Mouse (Mus musculus) heart, embryonic 10.5 days (tissue): ENCODE results near the gene Lzts2. TPM values are rescaled to one million over a fixed set of nuclear protein-coding genes. Genes with fewer than 3 reads are reported as not detected.
"Not testable (repeated sequence)": the region's sequence is repeated elsewhere in the genome, so short reads cannot be mapped to it uniquely, and the experiment has no call there.

ENCODE experiments used
- DNase-seq: peaks from one replicate; pipeline ENCODE4 v3.0.0-alpha.2; 2017; ENCODE audit warnings: low spot score
- H3K27ac ChIP-seq: fragments of 300-500 bp; sonication (generic); 2 replicates; pipeline ENCODE4 v1.5.1; 2016; ENCODE audit warnings: mild to moderate bottlenecking
- H3K27me3 ChIP-seq: fragments of 300-500 bp; sonication (generic); 2 replicates; pipeline ENCODE4 v1.6.1; 2016; ENCODE audit warnings: mild to moderate bottlenecking; ENCODE audit not compliant: poor library complexity, insufficient read depth, severe bottlenecking
- H3K36me3 ChIP-seq: fragments of 300-500 bp; sonication (generic); 2 replicates; pipeline ENCODE4 v1.6.1; 2016; ENCODE audit warnings: mild to moderate bottlenecking, moderate library complexity
- H3K4me1 ChIP-seq: fragments of 300-500 bp; sonication (generic); 2 replicates; pipeline ENCODE4 v1.6.1; 2016; ENCODE audit warnings: mild to moderate bottlenecking
- H3K4me3 ChIP-seq: fragments of 300-500 bp; sonication (generic); 2 replicates; pipeline ENCODE4 v1.5.1; 2016; ENCODE audit warnings: mild to moderate bottlenecking, moderate library complexity
- H3K9me3 ChIP-seq: fragments of 300-500 bp; sonication (generic); 2 replicates; pipeline ENCODE4 v1.6.1; 2016; ENCODE audit warnings: mild to moderate bottlenecking, moderate library complexity
- WGBS: fragments of 180-500 bp; shearing (Covaris S2); methylation state at CpG from one replicate; pipeline ENCODE4 v1.1.7; 2016; 5-methylcytosine and 5-hydroxymethylcytosine counted together
- polyA plus RNA-seq: library from polyadenylated mRNA; unstranded; fragments of >200 nt; fragmentation: Nextera tagmentation; extraction: Ambion mirVana; gene quantifications from 2 replicates; pipeline ENCODE4 v1.2.1, GENCODE M21; 2016

Lzts2 gene
- polyA plus RNA-seq, 1 experiment from 2014 or later, result 61.4 TPM

- H3K4me1 ChIP-seq, result peaks cover 46% of the 10 kb centered on the region
- 48% methylated on average over 17 of the region's 17 CpGs for WGBS
These were observed 18.5 kb downstream of the Lzts2 start for GRCm38 (mm10) chr19:45032570-45033332.

GRCm38 (mm10) chr19:45036867-45037266 is 22.7 kb downstream of the Lzts2 start:
- H3K4me1 ChIP-seq, result peaks cover 21% of the 10 kb centered on the region
- peaks cover 63% of the 10 kb centered on the region for H3K27me3 ChIP-seq
- H3K4me3 ChIP-seq, result no peak overlapping the region
- H3K27ac ChIP-seq, result 0 out of 2 replicates have a peak overlapping the region, but pooled peaks have one; percentile 8
- 29% methylated on average over 16 of the region's 16 CpGs for WGBS
- H3K36me3 ChIP-seq, result no peaks in the 10 kb centered on the region
- no peaks in the 10 kb centered on the region for H3K9me3 ChIP-seq
- no peak for DNase-seq

More at GRCm38 (mm10) chr19:45032570-45033332, 18.5 kb downstream of the Lzts2 start:
- Histone ChIP-seq H3K27me3 (peaks cover 28% of the 10 kb centered on the region), H3K27ac (0 out of 2 replicates have a peak overlapping the region, but pooled peaks have one; percentile 2), H3K36me3 (peaks cover 7% of the 10 kb centered on the region), H3K4me3 (no peak overlapping the region), H3K9me3 (no peaks in the 10 kb centered on the region)
- DNase-seq, result no peak

DNA sequence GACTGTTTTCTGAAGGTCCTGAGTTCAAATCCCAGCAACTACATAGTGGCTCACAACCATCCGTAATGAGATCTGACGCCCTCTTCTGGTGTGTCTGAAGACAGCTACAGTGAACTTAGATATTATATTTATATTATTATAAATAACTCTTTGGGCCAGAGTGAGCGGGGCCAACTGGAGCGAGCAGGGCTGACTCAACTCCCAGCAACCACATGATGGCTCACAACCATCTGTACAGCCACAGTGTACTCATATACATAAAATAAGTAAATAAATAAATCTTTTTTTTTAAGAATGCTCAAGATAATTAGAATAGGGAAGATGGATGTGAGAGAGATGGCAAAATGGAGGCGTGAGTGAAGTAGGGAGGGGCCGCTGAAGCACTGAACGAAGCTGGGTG is 24.0 kb downstream of the Lzts2 start:
- not testable (repeated sequence) for H3K9me3 ChIP-seq, H3K36me3 ChIP-seq, DNase-seq, H3K4me3 ChIP-seq, H3K27ac ChIP-seq
- Histone ChIP-seq H3K4me1 (peaks cover 13% of the 10 kb centered on the region), H3K27me3 (peaks cover 76% of the 10 kb centered on the region)
- 84% methylated on average over 7 of the region's 7 CpGs for WGBS

- Histone ChIP-seq H3K27ac (no peak overlapping the region), H3K27me3 (peaks cover 90% of the 10 kb centered on the region), H3K36me3 (no peaks in the 10 kb centered on the region), H3K4me1 (peaks cover 13% of the 10 kb centered on the region), H3K9me3 (no peaks in the 10 kb centered on the region), H3K4me3 (no peak overlapping the region)
- WGBS, result 32% methylated on average over 13 of the region's 13 CpGs
- no peak for DNase-seq
These were observed 26.0 kb downstream of the Lzts2 start for GRCm38 (mm10) chr19:45040214-45040613.

- no peak overlapping the region for H3K27ac ChIP-seq
- peaks cover 74% of the 10 kb centered on the region for H3K27me3 ChIP-seq
- WGBS, result 52% methylated on average over 11 of the region's 11 CpGs
- H3K4me1 ChIP-seq, result peaks cover 38% of the 10 kb centered on the region
- H3K36me3 ChIP-seq, result no peaks in the 10 kb centered on the region
- no peak overlapping the region for H3K4me3 ChIP-seq
- no peaks in the 10 kb centered on the region for H3K9me3 ChIP-seq
- no peak for DNase-seq
These were observed 30.2 kb downstream of the Lzts2 start for GRCm38 (mm10) chr19:45044389-45044927.

- peaks cover 66% of the 10 kb centered on the region for H3K27me3 ChIP-seq
- no peak for DNase-seq
These were observed 31.0 kb downstream of the Lzts2 start for GRCm38 (mm10) chr19:45045236-45045635.

GRCm38 (mm10) chr19:45045651-45046050 is 31.4 kb downstream of the Lzts2 start, which contains the start of gene Pdzd7:
Pdzd7 (minus strand) TSS chr19:45045717.
- Histone ChIP-seq H3K36me3 (peaks cover 1% of the 10 kb centered on the region; the same call in 1 of the 2 replicates), H3K4me3 (peak within 1 kb of the TSS; percentile 66), H3K27me3 (peaks cover 62% of the 10 kb centered on the region), H3K4me1 (peaks cover 39% of the 10 kb centered on the region), H3K9me3 (no peaks in the 10 kb centered on the region), H3K27ac (0 out of 2 replicates have a peak within 1 kb of the TSS, but pooled peaks have one; percentile 12)
- WGBS, result 71% methylated on average over 5 of the region's 5 CpGs
- no peak for DNase-seq

More at GRCm38 (mm10) chr19:45045236-45045635, 31.0 kb downstream of the Lzts2 start:
- 40% methylated on average over 15 of the region's 15 CpGs for WGBS
- Histone ChIP-seq H3K9me3 (no peaks in the 10 kb centered on the region), H3K4me1 (peaks cover 39% of the 10 kb centered on the region), H3K4me3 (no peak overlapping the region), H3K36me3 (no peaks in the 10 kb centered on the region), H3K27ac (no peak overlapping the region)

GRCm38 (mm10) chr19:45046523-45047321 is 32.5 kb downstream of the Lzts2 start:
- 3% methylated on average over 34 of the region's 34 CpGs for WGBS
- Histone ChIP-seq H3K27ac (peak overlapping the region; percentile 87; the same call in 1 of the 2 replicates), H3K4me3 (peak overlapping the region; percentile 66), H3K4me1 (peaks cover 39% of the 10 kb centered on the region), H3K9me3 (no peaks in the 10 kb centered on the region), H3K36me3 (peaks cover 6% of the 10 kb centered on the region; the same call in 1 of the 2 replicates), H3K27me3 (peaks cover 52% of the 10 kb centered on the region)
- no peak for DNase-seq

DNA sequence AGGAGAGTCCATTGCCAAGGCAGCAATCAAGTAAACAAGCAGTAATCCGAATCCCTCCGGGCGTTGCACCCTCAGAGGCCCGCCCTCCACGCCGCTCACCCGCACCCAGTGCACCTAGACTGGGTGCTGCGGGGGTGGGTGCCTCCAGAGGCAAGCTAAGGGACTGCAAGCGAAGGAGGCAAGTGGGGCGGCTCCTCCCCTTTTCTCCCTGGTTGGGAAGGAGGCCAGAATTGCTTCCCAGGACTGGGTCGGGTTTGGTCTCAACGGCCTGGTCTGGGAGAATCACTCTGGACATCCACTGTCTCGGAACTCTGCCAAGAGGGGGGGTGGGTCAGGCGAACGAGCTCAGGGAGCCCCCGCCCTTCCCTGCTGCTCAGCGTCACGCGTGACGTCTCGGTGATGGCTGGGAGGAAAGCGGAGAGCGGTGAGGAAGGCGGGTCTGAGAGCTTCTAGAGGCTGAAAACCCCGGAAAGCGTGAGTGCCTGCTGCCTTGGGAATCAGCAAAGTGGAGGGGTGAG is 33.3 kb downstream of the Lzts2 start, which contains the start of gene Sfxn3:
Sfxn3 (plus strand) TSS at position 87 of the 518 bp plus-strand sequence.
- peaks cover 39% of the 10 kb centered on the region for H3K4me1 ChIP-seq
- H3K36me3 ChIP-seq, result peaks cover 14% of the 10 kb centered on the region
- peaks cover 45% of the 10 kb centered on the region for H3K27me3 ChIP-seq
- DNase-seq, result peak; percentile 92
- peak within 1 kb of the TSS; percentile 66 for H3K4me3 ChIP-seq
- under 1% methylated on average over 26 of the region's 26 CpGs for WGBS
- H3K9me3 ChIP-seq, result no peaks in the 10 kb centered on the region
- peak within 1 kb of the TSS; percentile 87 for H3K27ac ChIP-seq

DNA sequence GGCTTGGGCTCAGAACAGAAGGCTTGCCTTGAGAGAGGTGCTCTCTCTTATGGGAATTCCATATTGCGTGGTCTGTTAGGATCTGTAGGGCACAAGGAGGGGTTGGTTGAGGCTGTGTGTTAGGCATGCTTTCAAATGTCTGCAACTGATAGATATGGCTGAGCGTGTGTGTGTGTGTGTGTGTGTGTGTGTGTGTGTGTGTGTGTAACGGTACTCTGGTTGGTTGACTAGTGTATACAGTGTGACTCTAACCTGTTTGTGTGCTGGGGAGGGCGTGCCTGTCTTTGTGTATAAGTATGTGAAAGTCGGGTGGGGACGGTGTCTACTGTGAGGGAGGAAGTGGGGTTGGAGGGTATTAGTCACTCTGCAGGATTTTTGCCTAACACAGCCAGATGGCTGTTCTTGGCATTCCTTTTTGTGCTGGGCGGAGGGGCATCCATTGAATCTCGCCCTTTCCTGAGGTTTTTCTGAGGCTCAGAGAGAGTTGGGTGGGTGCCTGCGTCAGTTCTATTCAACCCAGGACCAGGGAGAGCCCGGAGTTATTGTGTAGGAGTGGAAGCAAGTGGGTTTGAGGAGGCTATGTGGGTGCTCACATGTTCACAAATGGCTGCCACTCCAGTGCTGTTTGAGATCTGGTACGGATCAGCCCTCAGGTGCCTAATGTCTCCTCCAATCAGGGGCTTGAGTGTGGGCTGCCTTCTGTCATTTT is 33.9 kb downstream of the Lzts2 start:
- H3K27ac ChIP-seq, result peak overlapping the region; percentile 87
- WGBS, result 38% methylated on average over 11 of the region's 11 CpGs
- peaks cover 39% of the 10 kb centered on the region for H3K4me1 ChIP-seq
- peaks cover 39% of the 10 kb centered on the region for H3K27me3 ChIP-seq
- H3K4me3 ChIP-seq, result peak overlapping the region; percentile 66
- DNase-seq, result peak; percentile 88
- H3K36me3 ChIP-seq, result peaks cover 18% of the 10 kb centered on the region
- H3K9me3 ChIP-seq, result no peaks in the 10 kb centered on the region

DNA sequence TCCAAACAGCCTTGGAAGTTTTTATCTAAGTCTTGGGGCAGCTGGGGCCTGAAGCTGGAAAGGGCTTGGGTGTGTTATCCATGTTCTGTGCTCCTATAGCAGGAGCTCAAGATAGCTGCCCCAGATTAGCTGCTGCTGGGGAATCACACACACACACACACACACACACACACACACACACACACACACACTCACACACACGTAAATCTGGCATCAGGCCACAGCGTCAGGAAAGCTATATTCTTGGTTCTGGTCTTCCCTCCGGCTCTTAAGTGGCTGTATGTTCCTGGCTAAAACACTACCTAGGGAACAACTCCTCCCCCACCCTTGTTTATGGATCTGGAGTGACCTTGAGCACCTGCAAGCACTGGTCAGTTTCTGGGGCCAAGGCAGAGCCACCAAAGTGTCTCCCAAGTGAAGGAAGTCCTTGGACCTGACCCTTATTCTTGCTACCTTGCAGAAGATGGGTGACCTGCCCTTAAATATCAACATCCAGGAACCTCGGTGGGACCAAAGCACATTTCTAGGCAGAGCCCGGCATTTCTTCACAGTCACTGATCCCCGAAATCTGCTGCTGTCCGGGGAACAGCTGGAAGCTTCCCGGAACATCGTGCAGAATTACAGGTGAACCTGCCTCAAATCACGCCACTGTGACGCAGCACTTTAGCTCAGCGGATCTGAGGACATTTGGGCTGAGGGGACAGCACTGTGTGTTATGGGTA is 34.6 kb downstream of the Lzts2 start:
- peak overlapping the region; percentile 87; the same call in 1 of the 2 replicates for H3K27ac ChIP-seq
- no peak for DNase-seq
- H3K4me1 ChIP-seq, result peaks cover 39% of the 10 kb centered on the region
- H3K36me3 ChIP-seq, result peaks cover 23% of the 10 kb centered on the region
- peaks cover 31% of the 10 kb centered on the region for H3K27me3 ChIP-seq
- peak overlapping the region; percentile 66 for H3K4me3 ChIP-seq
- H3K9me3 ChIP-seq, result no peaks in the 10 kb centered on the region
- WGBS, result 73% methylated on average over 12 of the region's 12 CpGs
